Mouse (Mus musculus) testis, adult 2 months (tissue): ENCODE results near the gene Gm45062. TPM values are rescaled to one million over a fixed set of nuclear protein-coding genes. Genes with fewer than 3 reads are reported as not detected.

Experiments
- H3K27ac ChIP-seq: fragments of 200-500 bp; 2 replicates; pipeline ENCODE4 v1.5.1; 2012; ENCODE audit warnings: low read depth, low read length; ENCODE audit not compliant: control insufficient read depth, insufficient read depth
- H3K27me3 ChIP-seq: fragments of 200-500 bp; 2 replicates; pipeline ENCODE4 v1.6.1; 2012; ENCODE audit warnings: mild to moderate bottlenecking, low read length, moderate library complexity; ENCODE audit not compliant: control insufficient read depth, insufficient read depth
- H3K36me3 ChIP-seq: fragments of 200-500 bp; 2 replicates; pipeline ENCODE4 v1.6.1; 2012; ENCODE audit warnings: mild to moderate bottlenecking, low read length; ENCODE audit not compliant: control insufficient read depth, insufficient read depth
- H3K4me1 ChIP-seq: fragments of 200-500 bp; 2 replicates; pipeline ENCODE4 v1.6.1; 2012; ENCODE audit warnings: low read length; ENCODE audit not compliant: control insufficient read depth, insufficient read depth
- H3K4me3 ChIP-seq: fragments of 200-500 bp; 2 replicates; pipeline ENCODE4 v1.5.1; 2012; ENCODE audit warnings: low read depth, mild to moderate bottlenecking, low read length, moderate library complexity, mixed read lengths; ENCODE audit not compliant: control insufficient read depth
- CTCF ChIP-seq: fragments of 200-500 bp; IDR thresholded peaks from 2 replicates; pipeline ENCODE4 v1.5.1; 2012; ENCODE audit warnings: low read depth, mild to moderate bottlenecking, inconsistent platforms, low read length, moderate library complexity; ENCODE audit not compliant: control insufficient read depth, insufficient read depth, insufficient replicate concordance
- POLR2A ChIP-seq: fragments of 200-500 bp; IDR thresholded peaks from 2 replicates; pipeline ENCODE4 v1.6.1; 2012; ENCODE audit warnings: low read depth, mild to moderate bottlenecking, inconsistent platforms, low read length, moderate library complexity; ENCODE audit not compliant: control insufficient read depth
- polyA plus RNA-seq: library from polyadenylated mRNA; depleted of rRNA; stranded (reverse); fragments of >200 nt; gene quantifications from 2 replicates; pipeline ENCODE4 v1.2.3, GENCODE M21; 2012

The Gm45062 gene
- polyA plus RNA-seq, 1 experiment, result 4.6 TPM

- peaks cover 4% of the 10 kb centered on the region for H3K4me1 ChIP-seq
- H3K27me3 ChIP-seq, result no peaks in the 10 kb centered on the region
- TF ChIP-seq POLR2A (no peak), CTCF (no peak)
- no peaks in the 10 kb centered on the region for H3K36me3 ChIP-seq
- no peak overlapping the region for H3K27ac ChIP-seq
- no peak overlapping the region for H3K4me3 ChIP-seq
Observed at GRCm38 (mm10) chr6:8489266-8489665, 230.0 kb downstream of the Gm45062 start.

GRCm38 (mm10) chr6:8489938-8490585 is 230.8 kb downstream of the Gm45062 start:
- Histone ChIP-seq H3K27ac (no peak overlapping the region), H3K4me3 (no peak overlapping the region), H3K27me3 (no peaks in the 10 kb centered on the region), H3K36me3 (no peaks in the 10 kb centered on the region), H3K4me1 (peaks cover 2% of the 10 kb centered on the region)
- TF ChIP-seq CTCF, result no peak
- TF ChIP-seq POLR2A, result no peak

- Histone ChIP-seq H3K4me3 (peak overlapping the region; percentile 27; the same call in 1 of the 2 replicates), H3K36me3 (no peaks in the 10 kb centered on the region), H3K27me3 (no peaks in the 10 kb centered on the region)
Observed at GRCm38 (mm10) chr6:8492248-8492647, 233.0 kb downstream of the Gm45062 start.

GRCm38 (mm10) chr6:8495109-8495826 is 236.0 kb downstream of the Gm45062 start:
- no peak overlapping the region for H3K4me3 ChIP-seq
- no peaks in the 10 kb centered on the region for H3K36me3 ChIP-seq
- H3K4me1 ChIP-seq, result no peaks in the 10 kb centered on the region
- H3K27me3 ChIP-seq, result no peaks in the 10 kb centered on the region
- no peak for TF ChIP-seq CTCF
- no peak for TF ChIP-seq POLR2A
- H3K27ac ChIP-seq, result no peak overlapping the region

More at GRCm38 (mm10) chr6:8492248-8492647, 233.0 kb downstream of the Gm45062 start:
- no peak overlapping the region for H3K27ac ChIP-seq
- H3K4me1 ChIP-seq, result no peaks in the 10 kb centered on the region
- TF ChIP-seq CTCF (no peak), POLR2A (no peak)

- Histone ChIP-seq H3K27ac (no peak overlapping the region), H3K36me3 (no peaks in the 10 kb centered on the region), H3K4me1 (no peaks in the 10 kb centered on the region), H3K27me3 (no peaks in the 10 kb centered on the region), H3K4me3 (no peak overlapping the region)
- TF ChIP-seq POLR2A (no peak), CTCF (no peak)
Observed at GRCm38 (mm10) chr6:8495827-8496222, 236.6 kb downstream of the Gm45062 start.

- H3K4me1 ChIP-seq, result no peaks in the 10 kb centered on the region
- no peaks in the 10 kb centered on the region for H3K27me3 ChIP-seq
- H3K36me3 ChIP-seq, result no peaks in the 10 kb centered on the region
- TF ChIP-seq POLR2A (no peak), CTCF (no peak)
- no peak overlapping the region for H3K4me3 ChIP-seq
- no peak overlapping the region for H3K27ac ChIP-seq
Observed at GRCm38 (mm10) chr6:8497234-8497867, 238.1 kb downstream of the Gm45062 start.

- no peak overlapping the region for H3K4me3 ChIP-seq
- no peaks in the 10 kb centered on the region for H3K4me1 ChIP-seq
- H3K36me3 ChIP-seq, result no peaks in the 10 kb centered on the region
- TF ChIP-seq POLR2A, result no peak
- TF ChIP-seq CTCF, result no peak
- H3K27ac ChIP-seq, result no peak overlapping the region
- H3K27me3 ChIP-seq, result no peaks in the 10 kb centered on the region
Observed at GRCm38 (mm10) chr6:8497868-8498257, 238.6 kb downstream of the Gm45062 start.
